Mouse (Mus musculus) thymus, adult 2 months (tissue): Measurements from ENCODE around the gene Klf15.

ENCODE experiments used
- CTCF ChIP-seq: fragments of 200-500 bp; IDR thresholded peaks from 2 replicates; pipeline ENCODE4 v1.5.1; 2012; ENCODE audit warnings: mild to moderate bottlenecking, control low read depth, low read length, moderate library complexity, borderline replicate concordance; ENCODE audit not compliant: control insufficient read depth, poor library complexity, insufficient read depth; ENCODE audit errors: extremely low read depth
- POLR2A ChIP-seq: fragments of 200-500 bp; IDR thresholded peaks from 2 replicates; pipeline ENCODE4 v1.6.1; 2012; ENCODE audit warnings: mild to moderate bottlenecking, low read length, control low read depth, moderate library complexity; ENCODE audit not compliant: control insufficient read depth, poor library complexity, insufficient read depth; ENCODE audit errors: extremely low read depth

- no peak for TF ChIP-seq POLR2A
- TF ChIP-seq CTCF = no peak
Measured at GRCm38 (mm10) chr6:90436192-90436907, 26.0 kb upstream of the Klf15 start.
